Mouse (Mus musculus): Measurements from ENCODE around the gene Galnt6.

Galnt6 gene

DNA sequence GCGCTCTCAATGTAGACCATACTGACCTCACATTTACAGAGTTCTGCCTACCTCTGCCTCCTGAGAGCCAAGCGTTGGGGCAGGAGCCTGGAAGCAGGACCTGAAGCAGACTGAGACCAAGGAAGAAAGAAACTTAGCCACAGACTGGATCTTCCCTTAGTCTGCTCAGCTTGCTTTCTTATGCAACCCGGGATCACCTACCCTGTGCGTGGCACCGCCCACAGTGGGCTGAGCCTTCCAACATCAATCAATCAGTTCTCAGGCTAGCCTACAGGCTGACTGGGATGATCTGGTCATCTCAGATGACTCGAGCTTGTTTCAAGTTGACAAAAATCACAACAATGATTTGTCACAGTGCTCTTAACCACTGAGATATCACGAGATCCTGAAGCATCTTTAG is 24.9 kb upstream of the Galnt6 start:
- DNase-seq: no peak

DNA sequence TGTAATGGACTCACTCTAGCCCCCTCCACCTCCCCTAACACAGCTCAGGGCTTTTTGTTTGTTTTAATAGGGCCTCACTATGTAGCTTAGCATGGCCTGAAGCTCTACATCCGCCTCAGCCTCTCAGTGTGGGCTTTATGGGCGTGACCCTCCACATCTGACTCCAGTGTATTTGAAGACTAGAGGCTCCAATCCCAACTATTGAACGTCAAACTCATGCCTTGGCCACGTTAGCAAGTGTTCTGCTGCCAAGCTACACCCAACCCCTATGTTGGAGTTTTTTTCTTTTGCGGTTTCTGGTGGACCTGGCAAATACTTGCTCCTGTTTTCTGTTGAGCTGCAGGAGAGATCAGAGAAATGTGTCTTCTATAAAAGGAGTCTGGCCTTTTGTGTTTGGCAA is 23.9 kb upstream of the Galnt6 start:
- DNase-seq: no peak

- DNase-seq: no peak
Measured at GRCm38 (mm10) chr15:100752439-100752838, 23.3 kb upstream of the Galnt6 start.

DNA sequence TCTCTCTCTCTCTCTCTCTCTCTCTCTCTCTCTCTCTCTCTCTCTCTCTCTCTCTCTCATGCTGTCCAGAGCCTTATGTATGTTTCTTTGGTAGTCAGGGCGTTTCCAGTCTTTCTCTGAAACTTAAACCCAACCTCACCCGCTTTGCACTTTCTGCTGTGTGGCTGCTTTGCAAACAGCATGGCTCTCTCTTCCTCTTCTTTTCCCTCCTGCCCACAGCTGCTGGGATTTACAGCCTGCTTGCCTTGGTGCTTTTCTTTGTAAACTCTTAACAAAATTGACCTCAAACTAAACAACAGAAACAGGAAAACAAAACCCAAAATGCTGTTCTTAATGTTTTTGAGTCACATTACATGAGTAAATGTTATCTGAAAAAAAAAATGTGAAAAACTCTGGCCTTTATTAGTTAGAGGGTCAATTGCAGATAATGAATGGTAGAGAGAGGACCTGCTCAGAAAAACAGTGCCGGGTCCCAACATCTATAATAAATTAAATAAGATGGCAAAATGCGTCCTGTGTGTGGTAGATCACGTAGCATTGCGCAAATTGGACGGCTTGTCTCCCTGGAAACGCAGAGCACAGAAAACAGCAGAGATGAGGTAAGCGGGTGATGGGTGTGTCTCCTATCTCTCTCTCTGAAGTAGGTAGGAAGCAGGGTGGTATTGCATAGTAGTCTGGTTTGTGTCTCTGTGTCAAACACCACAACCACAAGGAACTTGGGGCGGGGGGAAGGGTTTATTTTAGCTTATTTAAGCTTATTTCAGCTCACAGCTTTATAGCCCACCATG is 20.8 kb upstream of the Galnt6 start:
- DNase-seq: no peak

GRCm38 (mm10) chr15:100748584-100748983 is 19.4 kb upstream of the Galnt6 start:
- no peak for DNase-seq

- peak; percentile 42 for DNase-seq
Measured at GRCm38 (mm10) chr15:100747121-100747963, 18.2 kb upstream of the Galnt6 start.

DNA sequence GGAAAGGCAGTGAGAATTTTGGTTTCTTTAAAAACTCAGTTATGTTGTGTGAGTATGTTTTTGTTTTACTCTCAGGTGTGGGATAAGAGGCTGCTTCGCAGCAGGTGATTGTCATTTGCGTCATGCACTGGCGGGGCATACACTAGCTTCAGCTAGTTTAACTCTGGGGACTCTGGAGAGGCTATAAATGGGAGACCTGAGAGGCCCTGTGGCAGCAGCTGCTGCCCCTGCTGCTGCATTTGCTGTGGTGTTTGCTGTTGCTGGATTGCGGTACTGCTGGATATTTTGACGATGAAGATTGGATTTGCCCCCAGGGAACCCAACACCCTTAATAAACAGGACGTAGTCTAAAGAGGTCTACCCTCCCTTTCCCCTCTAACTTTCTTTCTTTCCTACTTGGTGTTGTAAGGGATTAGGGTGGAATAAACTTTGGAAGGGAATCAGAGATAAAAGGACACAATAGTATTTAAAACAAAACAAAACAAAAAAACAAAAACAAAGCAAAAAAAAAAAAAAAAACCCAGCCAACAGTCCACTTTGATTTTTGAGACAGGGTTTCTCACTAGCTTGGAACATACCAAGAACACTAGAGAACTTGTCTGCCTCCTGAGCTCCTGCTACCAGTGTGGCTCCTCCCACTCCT is 17.4 kb upstream of the Galnt6 start:
- DNase-seq: peak; percentile 51

GRCm38 (mm10) chr15:100743238-100743637 is 14.1 kb upstream of the Galnt6 start:
- DNase-seq: no peak

DNA sequence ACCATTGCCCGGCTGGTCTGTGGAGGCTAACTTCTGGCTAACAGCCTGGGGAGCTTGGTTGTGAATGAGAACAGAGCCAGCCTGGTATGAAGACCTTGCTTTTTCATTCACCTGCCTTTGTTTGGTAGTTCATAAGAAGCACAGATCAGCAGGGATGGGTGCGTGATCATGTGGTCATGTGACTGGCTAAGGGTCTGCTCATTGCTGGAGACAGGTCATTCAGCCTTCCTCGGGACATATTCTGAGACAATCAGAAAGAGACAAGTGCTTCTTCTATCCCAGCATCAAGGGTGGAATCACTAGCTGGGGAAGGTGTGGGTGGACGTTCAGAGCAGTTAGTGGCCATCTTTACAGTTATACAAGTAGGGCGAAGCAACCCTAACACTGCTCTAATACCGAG is 10.3 kb upstream of the Galnt6 start:
- peak; percentile 3 for DNase-seq

GRCm38 (mm10) chr15:100738351-100738781 is 9.2 kb upstream of the Galnt6 start:
- DNase-seq: peak; percentile 11

DNA sequence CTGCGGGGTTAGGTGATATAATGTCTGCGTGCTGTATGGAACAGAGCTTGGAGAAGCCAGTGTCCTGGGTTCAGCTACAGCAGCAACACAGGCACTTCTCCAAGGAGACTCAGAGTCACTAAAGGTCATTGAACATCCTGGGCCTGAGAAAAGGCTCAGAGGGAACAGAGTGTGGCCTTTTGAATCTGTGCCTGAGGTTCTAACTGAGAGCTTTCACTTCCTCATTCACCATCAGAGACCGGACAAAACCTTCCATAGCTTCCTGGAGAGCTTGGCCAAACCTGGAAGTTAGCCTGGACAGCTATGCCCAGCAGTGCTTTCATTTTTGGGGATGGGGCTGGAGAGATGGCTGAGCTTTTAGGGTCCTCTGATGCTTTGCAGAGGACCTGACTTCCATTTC is 8.5 kb upstream of the Galnt6 start:
- peak; percentile 8 for DNase-seq

GRCm38 (mm10) chr15:100735953-100736300 is 6.8 kb upstream of the Galnt6 start:
- peak; percentile 7 for DNase-seq

DNA sequence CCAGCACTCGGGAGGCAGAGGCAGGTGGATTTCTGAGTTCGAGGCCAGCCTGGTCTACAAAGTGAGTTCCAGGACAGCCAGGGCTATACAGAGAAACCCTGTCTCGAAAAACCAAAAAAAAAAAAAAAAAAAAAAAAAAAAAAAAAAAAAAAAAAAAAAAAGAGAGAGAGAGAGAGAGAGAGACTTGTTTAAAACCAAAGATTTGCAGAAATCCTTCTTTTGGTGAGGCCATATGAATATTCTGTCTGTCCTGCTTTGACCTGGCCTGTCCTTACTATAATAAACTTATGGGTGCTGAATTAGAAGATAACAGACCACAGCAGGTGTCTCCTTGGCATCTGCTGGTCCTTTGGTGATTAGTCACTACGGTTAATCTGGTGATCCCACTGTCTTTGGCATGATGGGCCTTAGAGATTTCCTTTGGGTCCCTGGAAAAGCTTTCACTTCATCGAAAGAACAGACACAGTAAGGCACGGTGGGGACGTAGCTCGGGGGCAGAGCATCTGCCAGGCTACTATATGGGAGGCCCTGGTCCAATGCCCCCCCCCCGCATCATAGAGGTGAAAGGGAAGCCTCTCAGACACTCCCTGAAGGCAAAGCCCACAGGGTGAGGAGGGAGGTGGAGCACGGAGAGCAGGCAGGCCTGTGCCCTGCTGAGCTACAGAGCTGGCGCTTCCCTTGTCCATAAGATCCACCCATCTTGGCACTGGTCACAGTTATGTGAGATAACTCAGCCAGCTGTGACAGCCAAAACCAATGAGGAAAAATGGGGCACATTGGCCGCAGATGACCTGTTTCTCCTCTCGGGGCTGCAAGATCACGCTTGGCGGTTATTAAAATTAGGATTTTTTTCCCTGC is 6.1 kb upstream of the Galnt6 start:
- peak; percentile 17 for DNase-seq

- DNase-seq: peak; percentile 65
Measured at GRCm38 (mm10) chr15:100732580-100732979, 3.4 kb upstream of the Galnt6 start.

DNA sequence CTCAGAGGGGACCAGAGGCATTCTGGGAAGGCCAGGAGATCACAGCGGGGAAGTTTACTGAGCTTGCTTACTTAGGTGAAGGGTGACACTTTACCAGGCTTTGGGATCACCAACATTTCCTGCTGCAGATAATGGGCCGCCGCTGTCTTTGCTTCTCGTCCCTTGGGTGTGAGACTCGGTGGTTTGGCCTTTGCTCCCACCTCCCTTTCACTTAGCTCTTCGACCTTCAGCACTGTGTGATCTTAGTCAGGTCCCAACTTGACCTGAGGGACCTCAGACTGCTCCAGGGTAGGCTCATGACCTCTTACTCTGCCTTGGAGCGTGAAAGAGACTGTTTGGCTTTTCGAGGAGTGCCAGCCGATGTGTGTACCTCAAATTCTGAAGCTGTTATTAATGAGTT is 1.9 kb upstream of the Galnt6 start:
- peak; percentile 7 for DNase-seq

DNA sequence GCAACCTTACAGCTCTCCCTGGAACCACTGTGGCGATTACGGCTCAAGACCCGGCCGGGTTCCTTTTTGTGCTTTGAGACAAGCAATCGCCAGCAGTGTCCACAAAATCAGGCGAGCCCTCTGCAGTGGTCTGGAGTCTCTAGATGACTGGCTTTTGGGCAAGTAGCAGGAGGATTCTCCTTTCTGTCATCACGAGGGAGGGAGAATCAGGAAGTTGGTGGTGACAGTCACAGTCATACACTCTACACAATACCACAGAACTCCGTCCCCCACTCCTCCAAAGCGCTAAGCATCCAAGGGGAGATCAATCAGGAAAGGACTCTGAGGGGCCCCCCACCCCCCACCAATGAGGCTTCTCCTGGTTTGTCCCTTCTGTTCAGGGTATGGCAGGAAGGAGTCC is 590 bp downstream of the Galnt6 start:
- DNase-seq: peak; percentile 29

DNA sequence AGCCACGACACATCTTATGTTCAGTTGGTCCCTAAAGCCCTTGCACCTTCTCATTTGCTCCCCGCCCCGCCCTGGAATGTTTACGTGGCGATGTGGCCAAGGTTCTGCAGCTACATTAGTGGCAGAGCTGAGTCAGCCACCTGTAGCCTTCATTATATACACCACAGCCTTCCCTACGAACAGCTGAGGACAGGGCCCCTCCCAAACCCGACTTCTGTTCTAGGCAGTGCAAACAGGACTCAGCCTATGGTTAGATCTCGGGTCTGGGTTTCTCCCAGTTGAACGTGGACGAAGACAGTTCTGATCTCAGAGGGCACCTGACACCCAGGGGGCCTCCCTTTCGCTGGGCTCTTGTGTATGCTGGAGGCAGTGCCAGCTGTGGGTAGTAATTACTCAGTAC is 1.3 kb downstream of the Galnt6 start:
- peak; percentile 22 for DNase-seq

DNA sequence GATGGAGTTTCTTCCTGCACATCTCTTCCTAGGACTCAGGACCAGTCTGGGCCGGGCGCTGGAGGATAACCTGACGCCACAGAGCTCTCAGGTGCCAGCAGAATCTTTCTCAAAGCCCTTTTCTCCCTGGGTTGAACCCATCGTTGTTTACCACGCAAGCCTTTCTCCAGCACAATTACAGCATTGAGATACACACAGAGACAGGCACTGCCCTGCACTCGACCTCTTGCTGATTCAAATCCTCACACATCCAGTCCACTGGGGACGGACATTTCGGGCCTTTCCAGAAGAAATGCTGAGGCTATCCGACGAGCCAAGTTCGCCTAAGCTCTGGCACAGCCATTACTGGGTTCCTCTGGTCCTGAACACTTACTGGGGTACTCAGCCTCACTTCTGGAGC is 2.5 kb downstream of the Galnt6 start:
- peak; percentile 7 for DNase-seq

- DNase-seq: peak; percentile 32
Measured at GRCm38 (mm10) chr15:100723505-100723904, 5.7 kb downstream of the Galnt6 start.

DNA sequence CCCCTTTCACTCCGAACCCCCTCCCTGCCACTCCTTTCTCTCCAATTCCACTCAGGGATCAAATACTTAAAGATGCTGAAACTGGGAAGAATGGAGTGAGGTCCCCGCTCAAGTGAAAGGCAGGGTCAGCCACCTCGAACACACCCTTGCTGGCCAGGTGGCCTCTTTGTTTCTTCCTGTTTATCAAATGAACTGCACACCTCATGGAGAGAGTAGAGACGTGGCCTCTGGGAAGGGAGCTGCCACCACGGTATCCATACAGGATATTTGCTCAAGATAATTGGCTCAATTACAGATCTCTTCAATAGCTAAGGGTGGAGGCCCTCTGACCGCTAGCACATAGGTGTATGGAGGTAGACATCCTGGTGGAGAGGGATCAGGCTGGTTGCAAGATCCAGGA is 6.6 kb downstream of the Galnt6 start:
- DNase-seq: peak; percentile 5

GRCm38 (mm10) chr15:100722026-100722425 is 7.2 kb downstream of the Galnt6 start:
- DNase-seq: peak; percentile 8

DNA sequence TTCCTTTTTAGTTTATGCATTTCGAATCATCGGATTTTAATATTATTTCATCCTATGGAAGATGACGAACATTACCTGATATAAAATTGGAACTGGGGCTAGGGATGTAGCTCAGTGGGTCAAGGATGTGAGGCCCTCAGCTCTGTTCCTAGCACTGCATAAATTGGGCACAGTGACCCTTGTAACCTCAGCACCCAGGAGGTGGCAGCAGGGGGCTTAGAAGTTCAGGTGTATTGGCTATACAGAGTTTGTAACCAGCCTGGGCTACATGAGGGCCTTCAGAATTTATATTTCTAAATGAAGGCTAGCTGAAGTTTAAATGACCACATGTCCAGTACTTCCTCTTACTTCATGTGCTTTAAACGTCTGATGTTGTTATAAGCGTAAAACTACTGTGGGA is 7.7 kb downstream of the Galnt6 start:
- DNase-seq: peak; percentile 41

DNA sequence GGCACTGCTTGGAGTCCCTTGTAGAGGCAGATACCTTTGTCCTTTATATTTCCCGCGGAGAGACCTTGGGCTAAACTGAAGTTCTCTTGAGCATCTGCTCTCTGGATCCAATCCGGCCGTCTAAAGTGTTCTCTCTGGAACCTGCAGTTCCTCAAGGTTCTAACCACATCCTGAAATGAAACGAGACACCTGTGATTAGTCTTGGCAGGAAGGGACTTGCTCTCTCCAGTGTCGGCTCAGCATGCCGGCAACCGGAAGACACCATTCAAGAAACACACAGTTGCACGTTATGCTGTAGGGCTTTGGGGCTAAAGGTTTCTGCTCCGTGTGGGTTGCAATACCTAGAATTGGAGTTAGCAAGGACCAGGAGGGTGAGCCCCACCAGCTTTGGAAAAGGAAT is 9.1 kb downstream of the Galnt6 start:
- DNase-seq: peak; percentile 62
